Mouse (Mus musculus) embryo, embryonic 11 days (tissue): ENCODE results near the gene Vps25.
A peak's percentile ranks its signal among the peaks of the same experiment; 100 is the strongest.

Experiments used
- DNase-seq: peaks from one replicate; pipeline ENCODE4 v3.0.0-alpha.2; 2015

Vps25 gene

GRCm38 (mm10) chr11:101276319-101277070 is 23.0 kb downstream of the Vps25 start:
- DNase-seq, result no peak

- no peak for DNase-seq
Measured at GRCm38 (mm10) chr11:101277381-101278222, 24.1 kb downstream of the Vps25 start.

- peak; percentile 96 for DNase-seq
Measured at GRCm38 (mm10) chr11:101278223-101279192, 25.0 kb downstream of the Vps25 start, which contains the start of the genes Cntd1 and Coa3. TSS of gene Cntd1 (plus strand) at chr11:101279012. TSS of gene Coa3 (minus strand) at chr11:101279114.

GRCm38 (mm10) chr11:101279193-101279569 is 25.7 kb downstream of the Vps25 start:
- DNase-seq, result no peak

- DNase-seq, result no peak
Measured at GRCm38 (mm10) chr11:101280837-101281236, 27.3 kb downstream of the Vps25 start.

GRCm38 (mm10) chr11:101282896-101283295 is 29.4 kb downstream of the Vps25 start:
- DNase-seq, result no peak

- DNase-seq, result no peak
Measured at GRCm38 (mm10) chr11:101283805-101284204, 30.3 kb downstream of the Vps25 start.

GRCm38 (mm10) chr11:101287306-101287705 is 33.8 kb downstream of the Vps25 start:
- DNase-seq, result no peak

GRCm38 (mm10) chr11:101291231-101291630 is 37.7 kb downstream of the Vps25 start:
- no peak for DNase-seq

- DNase-seq, result no peak
Measured at GRCm38 (mm10) chr11:101295191-101295590, 41.7 kb downstream of the Vps25 start.

GRCm38 (mm10) chr11:101300881-101301280 is 47.4 kb downstream of the Vps25 start:
- no peak for DNase-seq

- DNase-seq, result no peak
Measured at GRCm38 (mm10) chr11:101301299-101302003, 47.9 kb downstream of the Vps25 start.

GRCm38 (mm10) chr11:101302004-101302798 is 48.7 kb downstream of the Vps25 start, which contains the start of gene Becn1:
TSS of gene Becn1 (minus strand) at chr11:101302286.
- peak; percentile 98 for DNase-seq

GRCm38 (mm10) chr11:101307744-101308143 is 54.2 kb downstream of the Vps25 start:
- no peak for DNase-seq
